Mouse (Mus musculus) CH12F3 (cell line): ENCODE results near the gene Zim1.

Experiments used
- in situ Hi-C: fragments of 300-500 bp; cut with MboI; formaldehyde crosslinking; loops from 2 replicates; pipeline ENCODE4 v1.14.3; 2020; ENCODE audit warnings: low sequenced_read_pairs

Zim1 gene

GRCm38 (mm10) chr7:6696241-6697045 is at the start of gene Zim1:
TSS of gene Zim1 (minus strand) at chr7:6696450.
- in situ Hi-C loops, result no loop called here

- in situ Hi-C loops, result no loop called here
Observed at GRCm38 (mm10) chr7:6744281-6744904, 48.1 kb upstream of the Zim1 start.

GRCm38 (mm10) chr7:6736060-6736459 is 39.8 kb upstream of the Zim1 start:
- in situ Hi-C loops, result no loop called here

GRCm38 (mm10) chr7:6731930-6732329 is 35.7 kb upstream of the Zim1 start:
- in situ Hi-C loops, result no loop called here

GRCm38 (mm10) chr7:6731373-6731772 is 35.1 kb upstream of the Zim1 start:
- in situ Hi-C loops, result no loop called here

GRCm38 (mm10) chr7:6730801-6731200 is 34.6 kb upstream of the Zim1 start:
- in situ Hi-C loops, result no loop called here

GRCm38 (mm10) chr7:6730241-6730640 is 34.0 kb upstream of the Zim1 start, which contains the start of the genes Peg3 and Usp29:
TSS of gene Peg3 (minus strand) at chr7:6730431.
TSS of gene Usp29 (plus strand) at chr7:6730578.
- in situ Hi-C loops, result no loop called here

- in situ Hi-C loops, result loop anchor here (10.0 kb wide), 1 partner anchor 56 kb away; no protein-coding TSS in a partner anchor
Observed at GRCm38 (mm10) chr7:6729061-6729817, 33.0 kb upstream of the Zim1 start.

GRCm38 (mm10) chr7:6728263-6728931 is 32.1 kb upstream of the Zim1 start:
- in situ Hi-C loops, result loop anchor here (10.0 kb wide), 1 partner anchor 56 kb away; no protein-coding TSS in a partner anchor

- in situ Hi-C loops, result loop anchor here (10.0 kb wide), 1 partner anchor 57 kb away; no protein-coding TSS in a partner anchor
Observed at GRCm38 (mm10) chr7:6727351-6728121, 31.3 kb upstream of the Zim1 start.

- in situ Hi-C loops, result no loop called here
Observed at GRCm38 (mm10) chr7:6709396-6709795, 13.1 kb upstream of the Zim1 start.

GRCm38 (mm10) chr7:6708451-6709180 is 12.4 kb upstream of the Zim1 start:
- in situ Hi-C loops, result no loop called here

- in situ Hi-C loops, result no loop called here
Observed at GRCm38 (mm10) chr7:6707416-6708015, 11.3 kb upstream of the Zim1 start.

GRCm38 (mm10) chr7:6699230-6699629 is 3.0 kb upstream of the Zim1 start:
- in situ Hi-C loops, result no loop called here

GRCm38 (mm10) chr7:6685511-6685910 is 10.7 kb downstream of the Zim1 start:
- in situ Hi-C loops, result no loop called here

GRCm38 (mm10) chr7:6666726-6667125 is 29.5 kb downstream of the Zim1 start:
- in situ Hi-C loops, result no loop called here

- in situ Hi-C loops, result no loop called here
Observed at GRCm38 (mm10) chr7:6663430-6663829, 32.8 kb downstream of the Zim1 start.

- in situ Hi-C loops, result no loop called here
Observed at GRCm38 (mm10) chr7:6659605-6660004, 36.6 kb downstream of the Zim1 start.

- in situ Hi-C loops, result no loop called here
Observed at GRCm38 (mm10) chr7:6658606-6659005, 37.6 kb downstream of the Zim1 start.
